Mouse (Mus musculus) gastrocnemius, postnatal 4 days (tissue): Measurements from ENCODE around the gene Ssh1. TPM values are rescaled to one million over a fixed set of nuclear protein-coding genes. Genes with fewer than 3 reads are reported as not detected.

Experiments
- DNase-seq, 2 experiments: peaks; one replicate each; pipeline ENCODE4 v3.0.0; 2021 to 2022; ENCODE audit warnings: low spot score in 2 of 2, mixed read lengths in 2 of 2
- long read RNA-seq, 2 experiments: library from polyadenylated mRNA; stranded (forward); transcript quantifications; one replicate each; pipeline ENCODE4 v2.0.0; 2021
- total RNA-seq, 2 experiments: library from RNA; stranded (reverse); gene quantifications; 2 replicates each; pipeline ENCODE4 v1.2.3; 2021

Gene Ssh1
- total RNA-seq = 10 to 100 TPM; 20.2 to 21.1 TPM
- long read RNA-seq, experiment 1, full-length matches to known transcripts = 1 of 22 reads
- long read RNA-seq, experiment 1, partial matches to known transcripts = 7 of 22 reads
- long read RNA-seq, experiment 1, other reads (novel, unspliced or antisense) = 14 of 22 reads
- long read RNA-seq, experiment 2, full-length matches to known transcripts = 6 of 43 reads
- long read RNA-seq, experiment 2, partial matches to known transcripts = 28 of 43 reads
- long read RNA-seq, experiment 2, other reads (novel, unspliced or antisense) = 9 of 43 reads

DNA sequence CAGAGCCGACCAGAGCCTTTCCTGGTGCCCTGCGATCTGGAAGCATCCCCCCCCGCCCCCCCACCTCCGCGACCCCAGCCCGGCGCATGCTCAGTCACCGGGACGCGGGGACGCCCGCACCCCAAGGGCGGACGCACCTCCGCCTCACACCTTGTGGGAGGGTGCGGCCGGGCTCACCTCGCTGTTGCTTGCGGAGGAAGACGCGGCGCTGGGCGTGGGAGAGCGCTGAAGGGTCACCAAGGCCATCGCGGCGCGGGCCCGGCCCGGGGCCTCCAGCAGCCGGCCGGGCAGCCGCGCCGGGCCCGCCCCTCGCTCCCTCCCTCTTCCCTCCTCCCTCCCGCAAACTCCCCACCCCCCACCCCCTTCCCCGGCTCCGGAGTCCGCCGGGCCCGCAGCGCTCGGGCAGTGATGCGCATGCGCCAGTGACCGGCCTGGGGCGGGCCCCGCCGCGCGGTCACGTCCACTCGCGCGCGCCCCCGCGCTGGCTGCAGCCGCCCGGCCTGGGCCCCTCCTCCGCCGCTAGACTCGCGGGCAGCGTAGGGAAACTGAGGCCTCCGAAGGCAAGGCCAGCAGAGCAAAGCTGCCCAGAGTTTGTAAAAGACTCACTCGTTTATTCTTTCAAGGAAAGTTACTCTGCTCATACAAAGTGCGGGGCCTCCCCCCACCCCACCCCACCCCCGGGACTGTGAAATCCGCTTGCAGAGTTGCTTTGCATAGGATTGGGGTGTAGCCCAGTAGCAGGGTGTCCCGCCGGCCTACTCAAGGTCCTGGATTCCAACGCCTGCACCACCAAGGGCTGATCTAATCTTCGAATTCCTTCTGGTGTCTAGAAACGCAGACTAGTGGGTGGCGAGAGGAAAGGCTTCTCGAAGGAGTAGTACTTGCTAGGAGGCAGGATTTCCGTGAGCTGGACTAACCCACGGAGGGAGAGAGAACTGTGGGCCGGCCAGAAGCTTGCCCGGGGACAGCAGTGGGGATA is at the start of gene Ssh1:
Gene Ssh1, minus strand, starts transcription at position 408 of the 979 bp plus-strand sequence.
- peak; percentile 92 to 95 for DNase-seq

DNA sequence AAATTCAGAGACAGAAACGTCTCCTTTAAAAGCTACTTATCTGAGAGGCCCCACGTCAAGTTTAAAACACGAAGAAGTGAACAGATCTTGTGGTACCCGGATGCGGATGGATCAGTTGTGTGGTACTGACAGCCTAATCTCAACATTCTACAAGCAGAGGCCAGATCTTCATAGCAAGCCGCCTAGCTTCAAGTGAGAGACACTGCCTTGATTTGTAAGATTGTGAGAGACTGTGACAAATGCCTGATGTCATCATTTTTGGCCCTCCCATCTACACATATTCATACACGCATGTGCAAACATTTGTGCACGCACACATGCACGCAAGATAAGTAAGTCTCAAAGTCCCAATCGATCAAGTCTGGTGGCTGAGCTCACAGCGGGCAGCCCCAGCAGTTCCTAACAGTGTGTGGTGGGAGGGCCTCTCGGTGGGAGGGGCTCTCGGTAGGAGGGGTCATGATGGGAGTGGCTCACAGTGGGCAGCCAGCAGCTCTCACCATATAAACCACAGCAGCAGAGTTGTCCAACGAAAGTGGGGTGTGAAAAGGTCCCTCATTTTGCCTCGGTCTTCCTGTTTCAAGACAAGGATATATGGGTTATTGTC is 47.7 kb upstream of the Ssh1 start:
- no peak for DNase-seq

DNA sequence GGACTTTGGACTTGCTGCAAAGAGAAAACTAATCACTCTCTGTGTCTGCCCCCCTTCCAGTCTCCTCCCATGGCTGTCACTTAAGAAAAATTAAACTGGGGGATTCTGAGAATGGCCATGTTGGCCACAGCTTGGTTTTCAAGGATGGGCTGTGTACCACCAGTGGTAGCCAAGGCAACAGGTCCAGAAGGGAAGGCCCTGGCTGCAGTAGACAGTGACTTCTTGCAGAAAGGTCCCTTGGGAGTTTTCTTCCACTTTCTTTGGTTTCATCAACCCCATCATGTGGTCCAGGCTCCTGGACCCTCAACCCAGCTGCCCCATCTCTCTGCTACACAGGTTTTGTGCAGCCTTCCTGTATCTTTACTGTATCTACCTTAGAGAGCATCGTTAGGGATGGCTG is 47.2 kb upstream of the Ssh1 start:
- DNase-seq = no peak

DNA sequence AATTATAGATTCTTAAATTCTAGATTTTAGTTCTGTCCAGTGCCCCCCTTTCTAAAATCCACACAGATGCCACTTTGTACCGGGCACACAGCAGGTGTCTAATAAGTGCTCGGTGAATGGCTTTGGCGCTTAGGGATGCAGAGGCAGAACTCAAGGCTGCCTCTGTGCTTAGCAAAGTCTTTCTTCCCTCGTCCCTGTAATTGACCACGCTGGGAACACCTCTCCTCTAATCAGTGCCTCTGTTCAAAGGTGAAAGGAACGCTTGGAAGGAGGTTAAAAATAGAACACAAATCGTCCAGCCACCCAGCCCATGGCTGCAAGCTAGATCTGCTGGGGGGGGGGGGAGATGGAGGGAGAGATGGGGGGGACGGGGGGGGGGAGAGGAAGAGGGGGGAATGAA is 46.8 kb upstream of the Ssh1 start:
- DNase-seq = no peak

DNA sequence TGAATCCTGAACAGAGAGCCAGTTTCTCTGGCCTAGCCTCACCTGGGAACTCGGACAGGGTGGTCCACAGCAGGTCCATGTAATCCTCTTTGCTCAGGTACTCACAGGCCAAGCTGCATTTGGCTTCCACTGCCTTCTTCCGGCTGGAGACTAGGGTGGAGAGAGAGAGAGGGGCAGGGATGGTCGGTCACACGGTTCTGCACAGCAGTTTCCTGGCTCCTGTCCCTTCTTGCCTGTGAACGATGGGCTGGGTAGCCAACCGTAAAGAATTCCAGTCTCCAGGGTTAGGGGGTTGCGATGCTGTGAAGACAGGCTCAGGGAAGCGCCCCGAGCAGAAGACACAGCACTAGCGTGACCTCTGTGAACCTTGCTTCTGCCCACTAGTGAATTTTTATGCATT is 41.4 kb upstream of the Ssh1 start:
- DNase-seq = no peak

DNA sequence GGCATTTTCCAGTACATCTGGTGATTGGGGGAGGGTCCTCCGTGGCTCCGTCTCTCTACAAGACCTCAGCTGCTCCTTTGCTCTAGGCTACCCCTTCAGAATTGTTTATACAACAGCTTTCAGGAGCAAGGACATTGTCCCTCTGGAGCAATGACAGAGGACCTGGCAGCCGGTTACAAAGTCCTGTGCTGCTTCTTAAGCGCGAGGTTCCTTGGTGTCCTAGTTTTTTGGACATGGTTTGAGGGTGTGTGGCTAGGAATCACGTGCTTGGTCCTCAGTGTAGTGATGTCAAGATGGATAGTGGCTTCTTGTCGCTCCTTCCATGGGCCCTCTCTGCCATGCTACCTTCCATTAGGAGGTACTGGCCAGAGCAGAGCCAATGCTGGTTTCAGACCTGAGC is 40.7 kb upstream of the Ssh1 start:
- no peak for DNase-seq

DNA sequence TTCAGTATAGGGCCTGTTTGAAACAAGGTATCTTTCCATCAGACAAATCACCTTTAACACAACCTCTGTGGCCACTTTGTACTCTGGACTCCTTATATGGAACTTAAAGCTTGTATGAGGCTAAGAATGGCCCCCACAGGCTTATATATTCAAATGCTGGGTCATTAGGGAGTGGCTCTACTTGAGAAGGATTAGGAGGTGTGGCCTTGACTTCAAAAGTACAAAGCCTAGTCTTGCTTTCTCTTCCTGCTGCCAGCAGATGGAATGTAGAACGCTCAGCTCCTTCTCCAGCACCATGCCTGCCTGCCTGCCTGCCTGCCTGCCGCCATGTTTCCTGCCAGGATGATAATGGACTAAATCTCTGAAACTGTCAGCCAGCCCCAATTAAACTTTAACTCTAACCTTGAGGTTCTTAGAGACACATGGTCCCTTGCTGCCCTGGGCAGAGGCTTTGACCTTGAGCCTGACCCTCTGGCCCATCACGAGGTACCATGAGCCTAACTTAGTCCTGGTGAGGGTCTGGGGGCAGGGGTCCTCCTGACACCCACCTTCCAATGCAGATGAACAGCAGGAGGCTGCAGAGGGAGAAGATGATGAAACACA is 38.6 kb upstream of the Ssh1 start:
- DNase-seq = no peak

DNA sequence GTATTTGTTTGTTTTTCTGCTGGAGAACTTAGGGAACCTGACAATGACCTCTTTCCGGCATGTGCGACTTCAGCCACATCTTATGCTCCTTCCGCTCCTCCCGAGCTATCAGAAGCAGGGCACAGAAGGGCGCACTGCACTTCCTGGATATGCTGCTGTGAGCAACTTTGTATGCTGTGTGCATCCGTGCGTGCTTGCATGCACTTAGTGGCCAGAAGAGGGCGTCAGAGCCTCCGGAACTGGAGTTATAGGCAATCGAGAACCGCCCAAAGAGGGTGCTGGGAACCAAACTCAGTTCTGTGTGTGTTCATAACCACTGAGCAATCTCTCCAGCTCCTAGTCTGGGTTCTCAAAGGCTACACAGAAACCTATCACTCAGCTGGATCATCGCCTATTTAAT is 37.0 kb upstream of the Ssh1 start:
- DNase-seq = no peak

DNA sequence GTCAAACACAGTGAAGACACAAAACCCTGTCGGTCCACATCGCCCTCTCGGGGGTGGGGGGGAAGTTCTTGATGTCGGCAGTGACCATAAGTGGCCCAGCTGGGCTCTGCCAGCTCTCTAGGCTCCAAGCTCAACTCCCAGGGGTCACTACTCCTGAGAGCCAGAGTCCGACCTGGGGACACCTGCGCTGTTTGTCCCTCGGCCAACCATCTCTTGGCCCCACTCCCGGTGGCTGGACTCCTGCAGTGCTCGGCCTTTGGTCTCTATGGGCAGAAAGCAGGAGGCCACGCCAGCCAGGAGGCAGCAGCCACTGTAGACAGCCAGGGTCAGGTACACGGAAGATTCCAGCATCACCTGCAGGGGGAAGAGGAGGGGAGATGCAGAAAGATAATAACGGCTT is 34.4 kb upstream of the Ssh1 start:
- no peak for DNase-seq

DNA sequence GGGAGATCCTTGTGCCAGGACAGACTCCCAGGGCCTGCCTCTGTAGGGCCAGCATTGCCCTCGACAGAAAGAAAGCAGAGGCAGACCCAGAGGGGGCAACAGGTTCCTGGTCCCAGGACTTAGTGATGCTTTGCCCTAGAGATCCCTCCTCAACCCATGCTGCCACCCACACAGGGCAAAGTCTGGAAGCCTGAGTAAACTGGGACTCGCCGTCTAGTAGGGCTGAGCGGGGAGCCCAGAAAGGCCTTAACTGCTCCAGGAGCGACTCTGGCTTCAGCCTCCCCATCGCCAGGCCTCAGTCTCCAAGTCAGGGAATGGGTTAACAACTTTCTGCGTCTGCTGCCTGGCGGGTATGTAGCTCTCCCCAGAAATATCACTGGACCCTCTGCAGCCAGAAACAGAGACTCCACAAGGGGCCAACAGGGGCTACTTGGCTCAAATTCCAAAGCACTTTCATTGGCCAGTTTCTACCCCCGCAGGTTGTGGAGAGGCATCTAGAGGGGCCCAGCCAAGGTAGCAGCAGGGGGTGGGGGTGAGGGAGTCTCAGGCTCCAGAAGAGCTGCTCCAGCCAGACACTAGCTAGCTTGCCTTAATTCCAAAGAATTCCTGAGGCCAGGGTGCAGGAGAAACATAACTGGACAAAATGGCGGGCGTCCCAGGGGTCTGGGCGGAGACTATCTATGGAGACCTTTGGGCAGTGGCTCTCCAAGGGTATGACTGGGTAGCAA is 33.7 kb upstream of the Ssh1 start:
- no peak for DNase-seq

DNA sequence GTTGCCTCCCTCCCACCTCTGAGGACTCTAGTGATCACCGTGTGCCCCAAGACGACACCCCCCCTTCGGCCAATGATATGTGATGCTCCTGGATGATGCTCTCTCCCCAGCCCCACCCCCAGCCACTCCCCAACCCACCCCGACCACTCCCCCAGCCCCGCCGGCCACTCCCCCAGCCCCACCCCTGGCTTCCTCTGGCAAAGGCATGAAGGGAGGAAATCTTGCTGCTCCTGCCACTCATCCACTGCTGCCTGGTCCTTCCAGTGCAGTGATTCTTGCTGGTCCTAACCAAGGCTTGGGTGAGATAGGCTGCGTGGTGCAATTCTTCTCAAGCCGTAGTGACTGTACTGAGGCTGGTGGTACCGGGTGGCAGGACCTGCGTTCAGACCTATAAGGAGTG is 31.2 kb upstream of the Ssh1 start:
- no peak for DNase-seq

DNA sequence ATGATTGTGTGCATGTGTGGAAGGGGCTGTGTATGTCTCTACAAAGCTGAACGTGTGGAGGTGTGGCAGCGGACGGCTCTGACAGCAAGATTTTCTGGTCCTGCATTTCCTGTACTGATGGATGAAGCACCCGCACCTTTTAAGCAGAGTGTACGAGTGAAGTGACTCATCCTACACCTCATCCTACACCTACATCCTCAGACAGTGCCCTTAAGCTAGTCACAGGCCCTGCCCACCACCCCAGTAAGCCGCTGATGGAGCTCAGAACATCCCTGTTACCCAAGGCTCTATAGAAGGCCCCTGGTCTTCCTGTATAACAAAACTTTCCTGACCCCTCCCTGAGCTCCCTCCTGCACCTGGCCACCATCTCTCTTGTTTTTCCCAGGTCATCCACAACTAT is 30.7 kb upstream of the Ssh1 start:
- DNase-seq = no peak

DNA sequence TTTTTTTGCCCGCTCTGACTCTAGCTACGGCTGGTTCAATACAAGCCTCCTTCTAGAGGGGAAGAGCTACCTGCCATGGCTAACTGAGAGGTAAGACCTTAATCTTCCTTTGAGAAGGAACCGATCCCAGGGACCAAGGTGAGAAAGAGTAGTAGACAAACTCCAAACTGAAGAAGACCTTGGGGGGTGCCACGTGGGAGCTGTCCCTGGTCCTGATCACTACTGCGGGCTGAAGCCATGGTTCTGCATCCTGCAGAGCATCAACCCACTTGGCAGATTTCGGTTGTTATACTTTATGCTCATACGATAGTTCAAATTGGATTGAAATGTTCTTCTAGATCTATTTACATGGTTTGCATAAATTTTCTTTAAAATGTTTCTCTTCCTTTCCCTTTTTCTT is 21.4 kb upstream of the Ssh1 start:
- DNase-seq = no peak

DNA sequence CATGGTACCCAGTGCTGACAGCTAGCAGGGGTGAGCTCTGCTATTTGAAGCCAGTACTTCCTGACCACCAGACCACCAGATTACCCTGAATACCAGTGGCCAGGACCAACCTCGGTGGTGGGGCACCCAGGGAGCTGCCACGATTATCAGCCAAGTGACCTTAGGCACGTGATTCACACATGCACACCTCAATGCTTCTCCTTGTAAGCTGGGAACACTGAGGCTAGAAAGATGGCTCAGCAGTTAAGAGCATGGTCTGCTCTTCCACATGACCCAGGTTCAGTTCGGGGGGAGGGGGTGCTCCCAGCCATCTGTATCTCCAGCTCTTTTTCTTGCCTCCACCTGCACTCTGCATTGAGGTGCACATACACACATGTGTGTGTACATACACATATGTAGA is 15.4 kb upstream of the Ssh1 start:
- DNase-seq = no peak

DNA sequence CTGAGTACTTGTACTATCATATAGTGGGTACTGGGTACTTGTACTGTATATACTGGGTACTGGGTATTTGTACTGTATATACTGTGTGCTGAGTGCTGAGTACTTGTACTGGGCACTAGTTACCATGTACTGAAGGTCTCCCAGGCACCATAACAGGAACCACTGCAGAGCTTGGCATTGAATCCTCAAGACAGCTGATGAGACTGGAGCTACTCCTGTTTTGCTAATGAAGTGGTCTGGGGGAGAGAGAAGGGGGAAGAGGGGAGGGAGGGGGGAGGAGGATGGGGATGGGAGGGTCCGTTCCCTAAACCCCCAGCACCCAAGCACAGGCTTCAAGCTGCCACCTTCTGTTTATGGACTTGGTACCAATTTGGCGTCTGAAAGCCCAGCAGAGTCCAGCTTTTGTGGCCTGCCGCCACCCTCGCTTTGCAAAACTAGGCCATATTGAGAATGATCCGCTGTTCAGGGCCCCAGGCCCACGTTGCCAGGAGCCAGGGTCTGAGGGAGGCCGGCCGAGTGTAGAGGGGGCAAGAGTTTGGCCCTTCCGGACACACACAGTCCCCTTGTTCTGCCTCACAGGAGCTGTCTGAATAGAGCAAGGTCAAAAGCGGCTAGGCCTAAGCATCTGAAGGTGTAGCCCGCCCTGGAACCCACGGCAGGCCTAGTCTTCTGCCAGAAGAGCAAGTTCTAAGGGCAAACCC is 14.2 kb upstream of the Ssh1 start:
- no peak for DNase-seq

DNA sequence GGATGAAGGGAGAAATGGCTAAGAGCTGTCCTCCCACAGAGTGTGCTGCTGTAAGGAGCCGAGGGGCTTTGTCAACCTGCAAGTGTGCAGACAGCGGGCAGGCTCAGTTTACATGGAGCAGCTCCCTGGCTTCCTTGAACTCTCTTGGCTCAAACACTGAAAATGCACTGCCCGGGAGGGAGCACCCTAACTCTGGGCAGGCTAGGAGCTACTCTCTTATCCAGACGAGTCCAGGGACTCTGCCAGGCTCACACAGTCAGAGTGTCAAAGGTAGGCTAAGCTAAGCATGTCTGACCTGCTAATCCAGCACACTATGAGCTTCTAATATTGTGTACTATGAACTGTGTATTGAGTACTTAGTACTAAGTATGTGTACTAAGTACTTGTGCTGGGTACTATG is 13.3 kb upstream of the Ssh1 start:
- DNase-seq = no peak

DNA sequence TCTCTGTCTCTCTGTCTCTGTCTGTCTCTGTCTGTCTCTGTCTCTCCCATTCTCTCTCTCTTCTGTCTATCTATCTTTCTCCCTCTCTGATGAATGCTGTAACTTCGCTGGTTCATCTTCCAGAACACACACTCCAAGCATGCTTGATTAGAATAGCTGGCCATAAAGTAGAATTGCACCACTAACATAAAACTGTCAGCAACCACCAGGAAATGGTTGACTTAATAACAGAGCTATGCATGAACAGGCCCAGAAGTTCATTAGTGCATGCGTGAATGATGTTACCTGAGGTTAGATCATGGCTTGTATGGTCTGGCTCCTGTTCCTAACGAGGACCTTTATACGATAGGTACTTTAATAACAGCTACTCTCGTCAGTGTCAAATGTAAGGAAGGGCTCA is 11.4 kb upstream of the Ssh1 start:
- DNase-seq = no peak

DNA sequence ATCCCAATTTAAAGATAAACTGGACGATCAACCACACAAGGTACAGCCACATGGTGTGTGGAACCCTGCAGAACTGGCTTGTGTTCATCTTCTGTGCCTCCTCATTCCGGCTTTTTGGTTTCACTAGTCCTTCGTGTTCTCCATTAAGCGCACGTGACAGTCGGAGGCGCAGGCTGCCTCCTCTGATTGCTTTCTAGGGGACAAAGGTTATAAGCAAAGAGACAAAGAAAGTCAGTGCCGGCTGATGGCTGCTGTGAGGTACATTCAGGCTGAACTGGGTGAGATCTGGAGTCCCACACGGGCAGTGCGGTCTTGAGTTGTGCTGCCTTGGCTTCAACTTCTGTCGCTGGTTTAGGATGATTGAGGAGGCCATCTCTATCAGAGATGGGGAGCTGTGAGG is 10.9 kb upstream of the Ssh1 start:
- no peak for DNase-seq

DNA sequence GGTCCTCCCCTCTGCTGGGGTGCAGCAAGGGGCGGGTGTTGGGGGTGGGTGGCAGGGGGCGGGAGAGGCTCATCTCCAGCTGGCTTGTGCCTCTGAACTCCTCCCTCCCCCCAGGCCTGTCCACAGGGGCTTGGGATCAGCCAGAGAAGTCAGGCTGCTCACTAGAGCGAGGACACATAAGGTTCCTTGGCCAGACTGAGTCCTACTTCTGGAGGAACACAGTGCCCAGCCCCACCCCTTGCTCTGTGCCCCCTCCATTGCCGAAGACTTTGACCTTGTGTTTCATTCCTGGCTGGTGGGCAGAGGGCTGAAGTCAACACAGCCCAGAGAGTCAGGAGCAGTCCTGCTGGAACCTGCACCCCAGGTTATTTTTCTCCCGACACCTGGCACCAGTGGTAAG is 9.8 kb upstream of the Ssh1 start, which contains the start of gene Dao:
Gene Dao, plus strand, starts transcription at position 162 of the 400 bp plus-strand sequence.
- DNase-seq = no peak

DNA sequence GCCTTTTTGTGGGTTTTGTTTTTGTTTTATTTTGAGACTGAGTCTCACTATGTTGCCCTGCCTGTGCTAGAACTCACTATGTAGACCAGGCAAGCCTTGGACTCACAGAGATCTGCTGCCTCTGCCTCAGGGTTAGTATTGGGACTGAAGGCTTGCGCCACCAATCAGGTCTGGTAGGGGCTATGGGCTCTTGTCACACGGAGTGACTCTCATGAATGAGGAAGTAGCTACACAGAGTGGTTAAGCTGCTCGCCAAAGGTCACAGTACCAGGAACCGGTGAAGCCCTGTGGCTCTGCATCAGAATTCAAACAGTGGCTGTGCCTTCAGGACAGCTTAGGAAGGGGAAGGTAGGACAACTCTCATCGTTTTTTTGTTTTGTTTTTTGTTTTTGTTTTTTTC is 5.7 kb upstream of the Ssh1 start:
- no peak for DNase-seq
